Mouse (Mus musculus): ENCODE measurements around the gene Tnxb.

Tnxb gene

DNA sequence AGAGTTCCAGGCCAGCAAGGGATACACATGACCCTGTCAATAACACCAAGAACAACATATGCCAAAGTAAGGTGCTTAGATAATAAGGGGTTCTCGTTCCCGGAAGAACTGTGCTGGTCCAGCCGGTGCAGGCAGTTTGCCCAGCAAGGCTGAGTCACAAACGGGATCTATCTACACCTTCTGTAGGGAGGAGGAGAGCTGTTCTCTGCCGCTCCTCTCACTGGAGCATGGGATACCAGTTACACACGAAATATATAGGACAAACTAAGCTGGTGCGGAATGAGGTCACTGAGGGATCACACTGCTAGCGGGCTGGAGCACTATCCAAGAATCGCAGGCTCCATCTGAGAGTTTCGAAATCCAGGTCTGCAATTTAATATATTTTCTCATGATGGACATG, 26.4 kb upstream of the Tnxb start:
- no peak for DNase-seq (ENCODE audit: low spot score)

DNA sequence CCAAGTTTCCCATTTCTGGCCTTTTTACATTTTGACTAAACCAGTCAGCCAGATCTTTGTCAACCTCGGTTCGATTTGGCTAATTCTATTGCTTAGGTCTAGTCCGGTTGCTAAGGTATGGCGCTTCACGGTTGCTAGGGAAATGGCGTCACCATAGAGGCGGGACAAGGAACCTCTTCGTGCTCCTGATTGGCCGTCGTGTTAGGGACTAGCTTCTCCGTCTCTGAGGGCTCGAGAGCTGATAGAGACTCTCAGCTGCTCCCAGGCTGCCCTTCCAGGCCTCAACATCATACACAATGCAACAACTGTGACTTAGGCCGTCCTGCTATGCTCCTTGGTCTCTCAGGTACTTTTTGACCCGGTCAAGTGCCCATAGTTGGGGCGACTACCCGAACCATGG, 25.7 kb upstream of the Tnxb start, which contains the start of gene Fkbpl:
Gene Fkbpl, plus strand, starts transcription at position 157 of the 400 bp plus-strand sequence.
- DNase-seq (ENCODE audit: low spot score): peak; percentile 94

DNA sequence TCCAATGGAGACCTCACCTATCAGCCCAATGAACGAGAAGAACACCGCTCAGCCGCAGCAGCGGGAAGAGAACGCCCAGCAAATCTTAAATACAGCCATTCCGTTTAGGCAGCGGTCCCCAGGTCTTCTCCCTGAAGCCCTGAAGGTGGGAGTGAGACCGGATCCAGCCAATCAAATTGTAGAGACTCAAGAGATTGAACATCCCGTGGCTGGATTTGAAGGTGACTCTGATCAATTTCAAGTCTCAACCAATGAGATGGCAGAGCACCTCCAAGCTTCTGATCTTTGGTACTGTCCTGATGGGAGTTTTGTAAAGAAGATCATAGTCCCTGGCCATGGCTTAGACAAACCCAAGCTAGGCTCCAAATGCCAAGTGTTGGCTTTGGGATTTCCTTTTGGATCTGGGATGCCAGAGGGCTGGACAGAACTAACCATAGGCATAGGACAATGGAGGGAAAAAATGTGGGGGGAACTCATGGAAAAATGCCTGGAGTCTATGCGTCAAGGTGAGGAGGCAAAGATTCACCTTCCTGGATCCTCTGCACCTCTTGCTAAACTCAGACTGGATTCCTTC, 25.0 kb upstream of the Tnxb start:
- no peak for DNase-seq (ENCODE audit: low spot score)

DNA sequence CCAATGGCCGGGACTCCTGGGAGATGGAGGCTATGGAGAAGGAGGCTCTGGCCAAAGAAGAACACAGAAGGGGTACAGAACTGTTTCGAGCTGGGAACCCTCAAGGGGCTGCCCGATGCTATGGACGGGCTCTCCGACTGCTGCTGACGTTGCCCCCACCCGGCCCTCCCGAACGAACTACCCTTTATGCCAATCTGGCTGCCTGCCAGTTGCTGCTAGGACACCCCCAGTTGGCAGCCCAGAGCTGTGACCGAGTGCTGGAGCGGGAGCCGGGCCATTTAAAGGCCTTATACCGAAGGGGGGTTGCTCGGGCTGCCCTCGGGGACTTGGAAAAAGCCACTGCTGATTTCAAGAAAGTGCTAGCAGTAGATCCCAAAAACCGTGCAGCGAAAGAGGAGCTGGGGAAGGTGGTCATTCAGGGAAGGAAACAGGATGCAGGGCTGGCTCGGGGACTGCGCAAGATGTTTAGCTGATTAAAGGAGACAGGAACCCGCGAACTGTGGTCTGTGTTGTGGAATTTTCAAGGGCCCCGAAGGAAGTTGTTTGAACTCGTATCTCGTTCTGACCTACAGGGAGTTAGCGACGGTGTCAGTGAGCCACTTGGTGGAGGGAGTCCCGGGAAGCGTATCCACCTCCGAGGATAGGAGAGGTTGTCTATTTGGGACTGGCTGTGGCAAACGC, 24.4 kb upstream of the Tnxb start:
- DNase-seq (ENCODE audit: low spot score): no peak

DNA sequence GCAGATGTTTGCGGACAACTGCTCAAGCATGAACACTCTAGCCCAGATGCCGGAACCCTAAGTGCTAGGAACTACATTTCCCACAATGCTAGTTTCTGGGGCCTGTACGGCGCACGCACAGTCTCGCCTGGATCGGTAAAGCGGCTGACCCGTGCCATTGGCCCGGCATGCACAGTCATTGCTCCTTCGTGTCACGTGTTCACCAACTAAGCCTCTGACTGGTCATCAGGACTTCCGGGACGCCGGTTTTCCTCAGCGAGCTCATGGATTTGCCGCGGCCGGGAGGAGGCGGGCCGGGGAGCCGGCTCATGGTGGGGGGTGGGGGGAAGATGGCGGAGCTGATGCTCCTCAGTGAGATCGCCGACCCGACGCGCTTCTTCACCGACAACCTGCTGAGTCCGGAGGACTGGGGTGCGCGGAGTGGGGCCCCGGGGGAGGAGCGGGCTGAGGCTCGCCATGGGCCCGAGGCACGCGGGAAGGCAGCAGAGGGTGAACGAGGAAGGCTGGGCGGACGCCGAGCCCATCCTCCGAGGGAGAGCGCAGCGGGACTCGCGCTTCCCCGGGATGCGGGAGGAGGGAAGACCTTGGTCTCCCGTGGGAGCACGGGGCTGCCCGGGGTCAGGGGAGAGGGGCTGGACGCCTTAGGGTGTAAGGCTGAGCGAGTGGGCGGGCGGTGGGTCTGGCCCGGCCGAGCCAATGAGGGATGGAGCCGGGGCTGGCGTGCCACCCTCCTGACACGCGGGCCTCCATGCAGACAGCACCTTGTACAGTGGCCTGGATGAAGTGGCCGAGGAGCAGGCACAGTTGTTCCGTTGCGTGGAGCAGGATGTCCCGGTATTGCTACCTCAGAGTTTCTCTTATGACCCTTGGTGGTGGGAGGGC, 23.2 kb upstream of the Tnxb start, which contains the start of gene Atf6b:
Gene Atf6b, plus strand, starts transcription at position 241 of the 882 bp plus-strand sequence.
- peak; percentile 95 for DNase-seq (ENCODE audit: low spot score)

DNA sequence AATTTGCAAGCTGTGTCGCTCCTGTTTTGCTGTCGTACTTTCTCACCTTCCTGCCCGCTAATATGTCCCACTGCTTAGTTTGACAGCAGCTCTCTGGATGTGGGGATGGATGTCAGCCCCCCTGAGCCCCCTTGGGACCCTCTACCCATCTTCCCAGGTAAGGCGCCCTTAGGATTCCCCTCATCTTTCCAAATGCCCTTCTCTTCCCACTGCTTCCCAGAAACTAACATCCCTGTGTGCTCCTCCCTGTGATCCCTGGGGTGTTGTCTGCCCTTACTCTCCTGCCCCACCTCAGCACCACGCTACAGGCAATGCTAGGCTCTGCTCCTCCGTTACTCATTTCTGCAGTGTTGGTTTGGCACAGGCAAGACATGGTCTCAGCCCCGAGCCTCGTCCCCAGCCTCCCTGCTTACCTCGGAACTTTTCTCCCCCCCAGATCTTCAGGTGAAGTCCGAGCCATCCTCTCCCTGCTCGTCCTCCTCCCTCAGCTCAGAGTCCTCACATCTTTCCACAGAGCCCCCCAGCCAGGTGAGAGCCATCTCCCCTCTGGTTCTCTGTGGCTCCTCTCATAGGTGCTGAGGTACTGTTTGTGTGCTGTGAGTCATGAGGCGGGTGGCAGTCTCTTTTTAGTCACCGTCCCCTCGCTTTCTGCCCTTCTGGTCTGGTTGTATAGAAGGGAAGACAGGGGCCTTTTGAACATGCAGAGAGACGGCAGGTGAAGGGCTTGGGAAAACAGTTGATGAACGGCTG, 22.0 kb upstream of the Tnxb start:
- DNase-seq (ENCODE audit: low spot score): no peak

DNA sequence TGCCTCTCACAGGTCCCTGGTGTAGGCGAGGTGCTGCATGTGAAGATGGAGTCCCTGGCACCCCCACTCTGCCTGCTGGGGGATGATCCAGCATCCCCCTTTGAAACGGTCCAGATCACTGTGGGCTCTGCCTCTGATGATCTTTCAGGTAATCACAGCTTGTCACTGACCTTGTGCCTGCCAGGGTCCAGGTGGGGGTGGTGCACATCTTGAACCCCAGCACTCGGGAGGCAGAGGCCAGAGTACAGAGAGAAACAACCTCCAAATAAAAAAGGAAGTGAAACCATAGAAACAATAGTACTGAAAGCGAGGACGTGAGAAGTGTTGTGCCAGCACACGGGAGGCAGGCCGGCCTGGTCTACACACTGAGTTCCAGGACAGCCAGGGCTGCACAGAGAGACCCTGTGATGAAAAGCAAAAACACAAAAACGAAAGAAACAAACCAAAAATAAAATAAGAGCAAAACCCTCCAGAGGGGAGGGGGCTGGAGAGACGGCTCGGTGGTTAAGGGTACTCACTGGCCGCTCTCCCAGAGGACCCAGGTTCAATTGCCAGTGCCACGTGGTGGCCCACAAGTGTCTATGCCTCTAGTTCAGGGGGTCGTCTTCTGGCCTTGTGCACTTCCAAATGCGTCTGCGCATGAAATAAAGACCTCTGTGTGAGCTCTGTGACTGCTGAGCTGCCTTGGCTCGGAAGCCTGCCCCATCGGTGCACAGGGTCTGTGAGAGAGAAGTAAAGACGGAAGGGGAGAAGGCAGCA, 21.1 kb upstream of the Tnxb start:
- DNase-seq (ENCODE audit: low spot score): no peak

DNA sequence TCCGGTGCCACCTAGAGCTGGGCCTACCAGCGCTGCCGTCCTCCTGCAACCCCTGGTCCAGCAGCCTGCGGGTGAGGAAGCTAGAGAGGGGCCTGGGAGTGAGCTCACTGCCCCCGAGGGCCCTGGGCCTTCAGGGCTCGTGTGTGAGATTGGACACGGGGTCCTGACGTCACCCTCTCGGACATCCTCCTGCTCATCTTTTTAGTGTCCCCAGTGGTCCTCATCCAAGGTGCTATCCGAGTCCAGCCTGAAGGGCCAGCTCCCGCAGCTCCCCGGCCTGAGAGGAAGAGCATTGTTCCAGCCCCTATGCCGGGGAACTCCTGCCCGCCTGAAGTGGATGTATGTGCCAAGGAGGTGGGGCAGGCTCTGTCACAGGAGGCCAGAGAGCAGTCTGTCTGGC, 19.6 kb upstream of the Tnxb start:
- no peak for DNase-seq (ENCODE audit: low spot score)

DNA sequence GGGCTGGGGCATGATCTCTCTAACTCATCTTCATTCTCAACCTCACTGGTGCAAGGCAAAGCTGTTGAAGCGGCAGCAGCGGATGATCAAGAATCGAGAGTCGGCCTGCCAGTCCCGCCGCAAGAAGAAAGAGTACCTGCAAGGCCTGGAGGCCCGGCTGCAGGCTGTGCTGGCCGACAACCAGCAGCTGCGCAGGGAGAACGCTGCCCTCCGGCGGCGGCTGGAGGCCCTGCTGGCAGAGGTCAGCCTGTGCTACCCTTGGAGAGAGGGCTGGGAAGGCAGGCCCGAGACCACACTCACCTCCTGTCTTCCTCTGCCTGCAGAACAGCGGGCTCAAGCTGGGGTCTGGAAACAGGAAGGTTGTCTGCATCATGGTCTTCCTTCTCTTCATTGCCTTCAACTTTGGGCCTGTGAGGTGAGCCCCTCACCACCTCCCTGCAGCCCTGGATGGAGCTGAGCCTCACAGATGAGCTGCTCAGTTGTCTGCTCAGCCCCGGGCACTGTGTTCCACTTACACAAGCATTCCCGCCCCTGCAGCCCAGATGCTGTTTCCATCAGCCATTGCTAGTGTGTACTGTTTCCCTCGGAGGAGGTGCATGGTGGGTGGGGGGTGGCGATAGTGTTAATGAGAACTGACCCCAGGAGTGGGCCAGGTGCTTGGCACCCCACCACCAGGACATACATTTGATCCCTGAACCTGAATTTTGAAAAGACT, 18.7 kb upstream of the Tnxb start:
- no peak for DNase-seq (ENCODE audit: low spot score)

DNA sequence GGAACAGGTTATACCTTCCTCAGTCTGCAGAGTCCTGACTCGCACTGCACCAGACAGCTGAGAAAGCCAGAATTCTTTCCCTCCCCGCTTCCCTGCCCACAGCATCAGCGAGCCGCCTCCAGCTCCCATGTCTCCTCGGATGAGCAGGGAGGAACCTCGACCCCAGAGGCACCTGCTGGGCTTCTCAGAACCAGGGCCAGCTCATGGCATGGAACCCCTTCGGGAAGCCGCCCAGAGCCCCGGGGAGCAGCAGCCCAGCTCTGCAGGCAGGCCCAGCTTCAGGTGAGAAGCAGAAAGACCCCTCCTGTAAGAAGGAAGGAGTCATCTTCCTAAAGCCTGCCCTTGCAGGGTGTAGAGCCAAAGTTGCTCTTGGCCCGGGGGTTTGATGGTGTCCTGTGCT, 17.8 kb upstream of the Tnxb start:
- DNase-seq (ENCODE audit: low spot score): no peak

DNA sequence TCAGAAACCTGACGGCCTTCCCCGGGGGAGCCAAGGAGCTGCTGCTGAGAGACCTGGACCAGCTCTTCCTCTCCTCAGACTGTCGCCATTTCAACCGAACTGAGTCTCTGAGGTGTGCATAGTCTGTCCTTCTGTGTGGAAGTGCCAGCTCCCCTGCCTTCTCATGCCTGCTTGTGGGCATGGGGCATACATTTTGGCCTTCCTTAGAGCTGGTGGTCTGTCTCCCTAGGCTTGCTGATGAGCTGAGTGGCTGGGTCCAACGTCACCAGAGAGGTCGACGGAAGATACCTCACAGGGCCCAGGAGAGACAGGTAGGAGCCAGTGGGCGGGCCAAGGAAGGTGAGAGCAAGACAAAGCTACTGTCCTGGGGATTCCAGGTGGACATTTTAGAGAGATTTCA, 17.4 kb upstream of the Tnxb start:
- no peak for DNase-seq (ENCODE audit: low spot score)

DNA sequence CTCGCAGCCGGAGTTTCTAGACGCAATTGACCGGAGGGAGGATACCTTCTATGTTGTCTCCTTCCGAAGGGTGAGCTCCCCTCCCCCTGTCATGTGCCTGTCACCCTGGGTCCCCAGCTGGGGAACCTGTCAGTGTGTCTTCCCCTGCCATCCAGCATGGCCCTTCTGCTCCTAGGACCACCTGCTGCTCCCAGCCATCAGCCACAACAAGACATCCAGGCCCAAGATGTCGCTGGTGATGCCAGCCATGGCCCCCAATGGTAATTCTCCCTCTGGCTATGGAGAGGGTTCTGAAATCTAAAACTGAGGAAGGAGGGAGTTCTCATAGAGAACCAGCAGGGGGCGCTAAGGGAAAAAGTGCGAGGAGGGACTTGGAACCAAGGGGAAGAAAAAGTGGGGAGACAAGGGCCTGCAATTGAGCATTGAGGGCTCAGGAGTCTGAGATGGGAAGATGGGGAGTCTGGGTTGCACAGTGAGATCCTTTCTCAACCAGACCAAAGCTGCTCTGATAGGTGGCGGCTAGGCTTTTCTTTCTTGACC, 16.5 kb upstream of the Tnxb start:
- no peak for DNase-seq (ENCODE audit: low spot score)

DNA sequence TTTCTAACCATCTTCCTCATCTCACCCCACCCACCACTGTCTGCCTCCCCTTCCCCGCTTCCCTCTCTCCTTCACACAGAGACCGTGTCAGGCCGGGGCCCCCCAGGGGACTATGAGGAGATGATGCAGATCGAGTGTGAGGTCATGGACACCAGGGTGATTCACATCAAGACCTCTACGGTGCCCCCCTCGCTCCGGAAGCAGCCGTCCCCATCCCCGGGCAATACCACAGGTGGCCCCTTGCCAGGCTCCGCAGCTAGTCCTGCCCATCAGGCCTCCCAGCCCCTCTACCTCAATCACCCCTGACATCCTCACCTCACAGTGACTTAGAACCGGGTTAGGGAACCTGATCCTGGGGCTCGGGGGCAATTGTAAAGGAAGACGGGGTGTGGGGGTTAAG, 15.9 kb upstream of the Tnxb start:
- no peak for DNase-seq (ENCODE audit: low spot score)

DNA sequence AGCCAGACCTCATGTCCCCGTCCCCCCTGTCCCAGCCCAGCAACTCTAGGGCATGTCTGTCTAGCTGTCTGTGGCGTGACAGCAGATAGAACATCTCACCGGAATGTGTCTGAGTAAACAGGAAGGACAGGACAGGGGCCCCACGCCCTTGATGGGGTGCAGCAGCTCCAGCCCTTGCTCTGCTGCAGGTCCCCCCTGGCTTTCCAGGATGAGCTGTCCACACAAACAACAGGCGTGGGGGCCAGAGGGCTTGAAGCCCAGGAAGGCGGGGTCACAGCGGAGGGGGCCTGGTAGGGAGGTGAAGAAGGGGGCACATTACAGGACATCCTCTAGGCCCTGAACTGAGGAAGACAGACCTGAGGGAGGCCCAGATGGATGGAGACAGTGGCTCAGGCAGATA, 15.2 kb upstream of the Tnxb start:
- no peak for DNase-seq (ENCODE audit: low spot score)

DNA sequence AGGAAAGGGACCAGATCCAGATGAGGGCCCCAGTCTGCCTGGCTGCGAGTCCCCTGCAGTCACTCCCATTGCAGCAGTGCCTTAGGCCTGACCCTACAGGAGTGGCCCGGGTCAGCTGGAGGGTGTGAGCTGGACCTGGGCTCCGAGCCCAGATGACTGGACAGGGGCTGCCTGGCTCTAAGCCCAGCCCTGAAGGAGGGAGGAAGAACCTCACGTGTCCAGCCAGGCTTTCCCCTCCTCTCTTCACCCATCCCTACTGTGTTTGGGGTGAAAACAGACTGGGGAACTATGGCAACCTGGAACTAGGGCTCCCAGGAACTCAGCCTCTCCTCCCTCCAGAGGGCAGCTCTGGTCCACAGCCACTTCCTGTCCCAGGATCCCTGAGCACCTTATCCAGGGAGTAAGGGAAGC, 14.7 kb upstream of the Tnxb start:
- DNase-seq (ENCODE audit: low spot score): no peak

DNA sequence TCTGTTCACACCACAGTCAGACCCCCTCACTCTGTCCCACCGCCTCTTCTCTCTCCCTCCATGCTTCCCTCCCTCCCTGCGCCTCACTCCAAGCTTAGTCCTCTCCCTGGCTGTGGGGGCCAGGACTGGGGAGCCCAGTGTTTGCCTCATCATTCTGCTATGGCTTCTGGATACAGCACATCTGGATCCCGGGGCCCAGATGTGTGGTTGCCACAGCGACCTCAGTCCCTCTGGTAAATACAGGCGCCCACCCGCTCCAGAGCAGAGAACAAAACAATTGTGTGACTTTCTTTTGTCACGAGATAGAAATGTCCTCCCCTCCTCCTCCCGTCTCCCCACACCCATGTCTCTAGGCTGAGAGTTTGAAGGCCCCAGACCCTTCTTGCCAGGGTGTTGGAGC, 13.7 kb upstream of the Tnxb start:
- no peak for DNase-seq (ENCODE audit: low spot score)

DNA sequence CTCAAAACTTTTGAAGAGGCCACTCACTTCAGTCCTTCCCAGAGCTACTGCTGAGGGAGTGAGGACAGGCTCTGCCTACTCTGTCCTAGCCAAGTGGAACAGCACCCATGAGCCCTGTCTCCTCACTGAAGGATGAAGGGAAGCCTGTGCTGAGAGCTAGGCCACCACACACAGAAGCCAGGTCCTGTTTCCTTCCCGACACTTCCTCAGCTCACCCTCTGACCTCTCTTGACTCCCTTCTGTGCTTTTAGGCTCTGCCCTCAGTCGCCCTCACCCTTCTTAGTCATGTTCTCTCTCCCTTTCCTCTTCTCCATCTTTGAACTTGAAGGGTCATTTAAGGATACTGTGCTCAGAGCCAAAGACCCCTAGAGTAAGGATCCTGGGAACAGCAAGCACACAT, 13.1 kb upstream of the Tnxb start:
- DNase-seq (ENCODE audit: low spot score): no peak

DNA sequence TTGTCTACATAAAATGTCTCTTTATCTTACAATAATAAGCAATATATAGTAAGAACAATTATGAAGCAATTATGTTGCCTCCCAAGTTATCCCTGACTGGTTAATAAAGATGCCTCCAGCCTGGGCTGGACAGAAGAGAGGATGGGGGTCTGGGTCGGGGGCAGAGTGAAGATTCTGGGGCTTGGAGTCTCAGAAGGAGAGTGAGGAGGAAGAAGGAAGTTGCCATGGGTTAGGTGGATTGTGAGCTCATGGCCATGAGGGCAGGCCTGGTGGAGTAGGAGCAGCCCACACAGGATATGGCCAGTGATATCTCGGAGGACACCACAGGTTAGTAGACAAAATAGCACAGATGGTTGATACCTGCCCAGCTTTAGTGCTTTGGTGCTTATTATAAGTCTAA, 12.2 kb upstream of the Tnxb start:
- DNase-seq (ENCODE audit: low spot score): no peak

DNA sequence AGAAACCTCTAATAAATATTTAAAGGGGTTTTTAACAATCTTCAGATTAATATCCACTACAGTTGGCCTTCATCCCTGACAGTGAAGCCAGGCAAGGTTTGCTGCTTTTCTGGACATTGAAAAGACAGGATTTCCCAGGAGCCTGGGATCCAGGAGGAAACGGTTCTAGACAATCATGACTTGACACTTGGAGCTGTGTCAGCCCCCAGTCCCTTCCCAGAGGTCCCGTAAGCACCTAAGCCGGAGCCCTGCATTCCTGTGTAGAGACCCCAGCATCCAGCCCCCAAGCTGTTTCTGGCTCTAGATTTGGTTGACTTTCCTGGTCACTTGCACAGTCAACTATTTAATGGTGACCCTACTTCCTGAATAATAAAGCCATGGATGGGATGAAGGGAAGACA, 11.7 kb upstream of the Tnxb start:
- DNase-seq (ENCODE audit: low spot score): no peak

DNA sequence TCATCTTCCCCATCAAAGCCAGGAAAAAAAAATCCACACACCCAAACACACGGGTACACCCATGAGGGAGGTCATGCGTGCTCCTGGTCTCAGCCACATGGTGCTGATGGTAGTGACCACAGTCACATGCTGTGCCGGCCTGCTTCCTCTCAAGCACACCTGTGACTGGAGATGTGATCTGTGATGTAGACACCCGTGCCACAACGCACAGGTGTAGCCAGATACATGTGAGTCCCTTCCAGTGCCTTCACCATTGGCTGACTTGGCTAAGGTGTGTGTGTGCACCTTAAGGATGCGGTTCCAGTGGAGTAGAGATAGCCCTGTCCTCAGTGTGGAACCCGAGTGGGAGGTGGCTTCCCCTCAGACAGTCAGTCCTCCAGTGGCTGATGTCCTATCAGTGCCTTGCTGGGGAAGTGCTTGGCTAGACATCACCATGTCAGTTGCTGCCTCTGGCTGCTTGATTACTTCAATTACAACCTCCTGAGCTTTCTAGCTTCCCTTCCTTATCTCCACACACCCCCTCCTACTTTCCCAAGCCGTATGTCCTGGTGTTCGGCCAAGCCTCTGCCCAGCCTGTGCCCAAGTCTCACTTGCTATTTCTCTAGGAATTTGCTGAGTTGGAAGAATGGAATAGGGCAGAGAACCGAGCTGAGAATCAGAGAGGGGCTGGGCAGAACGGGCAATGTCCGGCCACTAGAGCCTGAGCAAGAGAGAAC, 11.0 kb upstream of the Tnxb start:
- DNase-seq (ENCODE audit: low spot score): no peak

Data from yolk sac, embryonic 10.5 days (tissue).